Mouse (Mus musculus): Measurements from ENCODE around the gene 4930579F01Rik. TPM values are rescaled to one million over a fixed set of nuclear protein-coding genes. Genes with fewer than 3 reads are reported as not detected.

Gene 4930579F01Rik
- total and polyA plus RNA-seq, 2 experiments from 2014 or later, result 0.09 TPM; not detected in 1

DNA sequence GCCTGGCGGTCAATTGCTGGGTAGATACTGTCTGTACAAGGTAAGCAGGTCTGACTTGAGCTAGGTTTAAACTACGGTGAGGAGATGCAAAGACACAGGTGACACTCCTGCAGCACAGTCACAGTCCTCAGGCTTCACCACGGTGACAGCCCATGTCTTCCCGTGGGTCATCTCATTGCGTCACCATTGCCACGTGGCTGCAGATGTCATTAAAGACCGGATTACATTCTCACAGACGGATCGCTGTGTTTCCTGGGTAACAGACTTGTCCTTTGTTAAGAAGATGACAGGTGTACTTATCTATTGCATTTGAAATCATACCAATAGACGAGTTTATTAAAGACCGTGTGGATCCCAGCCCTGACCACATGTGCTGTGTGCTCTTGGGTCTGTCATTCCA is 27.5 kb upstream of the 4930579F01Rik start:
- DNase-seq (ENCODE audit: low spot score), result no peak
- no peaks in the 10 kb centered on the region for H3K36me3 ChIP-seq (ENCODE audit: insufficient read depth, low read length)
- H3K4me1 ChIP-seq (ENCODE audit: insufficient read depth, low read length), result no peaks in the 10 kb centered on the region
- H3K27me3 ChIP-seq (ENCODE audit: insufficient read depth, low read length), result no peaks in the 10 kb centered on the region
- no peak overlapping the region for H3K27ac ChIP-seq
- no peaks in the 10 kb centered on the region for H3K9me3 ChIP-seq (ENCODE audit: low read length)
- no peak overlapping the region for H3K4me2 ChIP-seq (ENCODE audit: low read depth, low read length)
- TF ChIP-seq CTCF (IDR thresholded peaks at IDR 0.05; ENCODE audit: low read depth), result no peak
- WGBS, result 64% methylated on average over 11 of the region's 11 CpGs
- H3K9ac ChIP-seq (replicated peaks; ENCODE audit: low read length), result no peak overlapping the region
- ATAC-seq, result peak; percentile 76
- H3K4me3 ChIP-seq (ENCODE audit: low read length), result no peak overlapping the region

DNA sequence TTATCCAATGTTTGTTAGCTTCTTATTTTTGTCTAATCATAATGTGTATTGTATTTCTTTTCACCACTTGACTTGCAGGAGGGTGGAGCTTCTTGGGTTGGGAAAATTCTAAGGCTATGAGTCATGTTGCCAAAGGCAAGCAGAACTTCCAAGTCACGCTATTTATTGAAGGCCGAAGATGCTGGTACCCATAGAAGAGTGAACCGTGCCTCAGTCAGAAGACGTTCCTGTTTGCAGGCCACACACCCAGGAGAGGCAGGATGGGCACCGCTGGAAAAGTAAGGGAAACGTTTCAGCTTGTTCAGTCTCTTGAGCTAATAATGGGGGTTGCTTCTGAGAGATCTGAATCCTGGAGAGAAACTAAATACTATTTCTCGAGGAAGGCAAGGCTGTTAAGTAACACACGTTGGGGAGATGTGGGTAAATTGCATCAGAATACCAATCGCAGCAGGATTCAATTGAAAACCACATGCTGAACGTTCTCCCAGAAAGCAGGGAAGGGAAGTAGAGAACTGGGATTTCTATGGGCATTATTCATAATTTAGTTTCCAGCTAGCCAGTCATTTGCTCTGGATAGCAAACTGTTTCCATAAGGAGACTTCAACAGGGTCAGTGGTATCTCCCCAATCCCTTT is 24.1 kb upstream of the 4930579F01Rik start, which contains the start of gene Adh7:
Adh7 (plus strand) TSS at position 130 of the 634 bp plus-strand sequence.
- Histone ChIP-seq H3K9ac (replicated peaks; ENCODE audit: low read length) (no peak within 1 kb of the TSS), H3K36me3 (ENCODE audit: insufficient read depth, low read length) (no peaks in the 10 kb centered on the region), H3K4me3 (ENCODE audit: low read length) (no peak within 1 kb of the TSS), H3K4me1 (ENCODE audit: insufficient read depth, low read length) (no peaks in the 10 kb centered on the region), H3K9me3 (ENCODE audit: low read length) (no peaks in the 10 kb centered on the region), H3K4me2 (ENCODE audit: low read depth, low read length) (no peak within 1 kb of the TSS), H3K27me3 (ENCODE audit: insufficient read depth, low read length) (no peaks in the 10 kb centered on the region), H3K27ac (no peak within 1 kb of the TSS)
- WGBS, result 77% methylated on average over 10 of the region's 10 CpGs
- TF ChIP-seq CTCF (IDR thresholded peaks at IDR 0.05; ENCODE audit: low read depth), result no peak
- ATAC-seq, result no peak
- DNase-seq (ENCODE audit: low spot score), result no peak

DNA sequence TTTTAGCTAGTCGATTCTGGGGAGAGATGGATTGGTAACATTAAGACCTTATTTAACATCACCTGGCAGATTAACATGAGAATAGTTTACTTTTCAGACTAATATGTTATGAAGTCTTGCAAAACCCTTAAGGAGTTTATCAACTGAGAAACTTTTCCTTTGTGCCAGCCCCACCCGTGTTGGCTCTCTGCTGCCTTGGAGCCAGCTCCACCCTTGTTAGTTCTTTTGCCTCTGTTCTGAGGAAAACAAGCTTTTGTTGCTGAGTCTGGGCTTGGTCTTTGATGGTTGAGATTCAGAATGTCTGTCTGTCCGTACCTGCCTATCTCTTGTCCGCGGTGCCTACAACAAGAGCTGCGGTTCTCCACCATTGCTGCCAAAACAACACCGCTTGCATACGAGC is 22.5 kb upstream of the 4930579F01Rik start:
- Histone ChIP-seq H3K27me3 (ENCODE audit: insufficient read depth, low read length) (no peaks in the 10 kb centered on the region), H3K4me3 (ENCODE audit: low read length) (no peak overlapping the region), H3K27ac (no peak overlapping the region), H3K9ac (replicated peaks; ENCODE audit: low read length) (no peak overlapping the region), H3K9me3 (ENCODE audit: low read length) (no peaks in the 10 kb centered on the region), H3K4me1 (ENCODE audit: insufficient read depth, low read length) (no peaks in the 10 kb centered on the region), H3K4me2 (ENCODE audit: low read depth, low read length) (no peak overlapping the region), H3K36me3 (ENCODE audit: insufficient read depth, low read length) (no peaks in the 10 kb centered on the region)
- TF ChIP-seq CTCF (IDR thresholded peaks at IDR 0.05; ENCODE audit: low read depth), result no peak
- 76% methylated on average over 8 of the region's 8 CpGs for WGBS
- no peak for ATAC-seq
- no peak for DNase-seq (ENCODE audit: low spot score)

DNA sequence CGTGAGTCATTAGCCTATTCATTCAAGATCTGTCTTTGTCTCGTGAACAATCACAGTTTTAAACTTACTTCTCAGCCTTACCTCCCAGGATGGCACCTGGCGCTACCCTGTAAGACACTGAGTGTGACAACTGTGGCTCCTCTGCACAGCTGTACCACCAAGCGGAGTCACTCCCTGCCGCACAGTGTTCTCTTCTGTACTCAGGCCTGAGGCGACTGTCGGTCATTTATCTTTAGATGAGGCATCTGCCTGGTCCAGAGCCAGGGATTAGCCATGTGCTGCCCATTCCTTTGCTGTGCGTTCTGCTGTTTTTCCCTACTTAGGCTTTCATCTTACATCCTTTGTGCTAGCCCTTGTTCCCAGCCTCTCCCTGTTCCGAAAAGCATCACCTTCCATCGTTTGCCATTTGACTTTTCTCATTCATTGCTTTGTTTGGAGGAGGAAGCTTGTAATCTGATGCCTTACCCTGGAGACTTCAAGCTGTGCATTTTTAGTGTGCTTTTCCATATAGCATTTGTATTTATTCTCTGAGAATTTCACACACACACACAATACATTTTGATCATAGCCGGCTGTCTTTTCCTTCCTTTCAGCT is 21.9 kb upstream of the 4930579F01Rik start:
- Histone ChIP-seq H3K9ac (replicated peaks; ENCODE audit: low read length) (no peak overlapping the region), H3K4me2 (ENCODE audit: low read depth, low read length) (no peak overlapping the region), H3K4me3 (ENCODE audit: low read length) (no peak overlapping the region), H3K9me3 (ENCODE audit: low read length) (no peaks in the 10 kb centered on the region), H3K36me3 (ENCODE audit: insufficient read depth, low read length) (no peaks in the 10 kb centered on the region), H3K27me3 (ENCODE audit: insufficient read depth, low read length) (no peaks in the 10 kb centered on the region), H3K27ac (no peak overlapping the region), H3K4me1 (ENCODE audit: insufficient read depth, low read length) (no peaks in the 10 kb centered on the region)
- peak; percentile 8 for DNase-seq (ENCODE audit: low spot score)
- WGBS, result 20% methylated on average over 11 of the region's 11 CpGs
- no peak for ATAC-seq
- TF ChIP-seq CTCF (IDR thresholded peaks at IDR 0.05; ENCODE audit: low read depth), result no peak

GRCm38 (mm10) chr3:138212431-138212951 is 18.9 kb upstream of the 4930579F01Rik start:
- Histone ChIP-seq H3K9ac (replicated peaks; ENCODE audit: low read length) (no peak overlapping the region), H3K9me3 (ENCODE audit: low read length) (no peaks in the 10 kb centered on the region), H3K4me1 (ENCODE audit: insufficient read depth, low read length) (no peaks in the 10 kb centered on the region), H3K4me2 (ENCODE audit: low read depth, low read length) (no peak overlapping the region), H3K27ac (no peak overlapping the region), H3K4me3 (ENCODE audit: low read length) (no peak overlapping the region), H3K27me3 (ENCODE audit: insufficient read depth, low read length) (no peaks in the 10 kb centered on the region), H3K36me3 (ENCODE audit: insufficient read depth, low read length) (no peaks in the 10 kb centered on the region)
- DNase-seq (ENCODE audit: low spot score) (no peak), ATAC-seq (no peak)
- no peak for TF ChIP-seq CTCF (IDR thresholded peaks at IDR 0.05; ENCODE audit: low read depth)
- 78% methylated on average over 4 of the region's 4 CpGs for WGBS

DNA sequence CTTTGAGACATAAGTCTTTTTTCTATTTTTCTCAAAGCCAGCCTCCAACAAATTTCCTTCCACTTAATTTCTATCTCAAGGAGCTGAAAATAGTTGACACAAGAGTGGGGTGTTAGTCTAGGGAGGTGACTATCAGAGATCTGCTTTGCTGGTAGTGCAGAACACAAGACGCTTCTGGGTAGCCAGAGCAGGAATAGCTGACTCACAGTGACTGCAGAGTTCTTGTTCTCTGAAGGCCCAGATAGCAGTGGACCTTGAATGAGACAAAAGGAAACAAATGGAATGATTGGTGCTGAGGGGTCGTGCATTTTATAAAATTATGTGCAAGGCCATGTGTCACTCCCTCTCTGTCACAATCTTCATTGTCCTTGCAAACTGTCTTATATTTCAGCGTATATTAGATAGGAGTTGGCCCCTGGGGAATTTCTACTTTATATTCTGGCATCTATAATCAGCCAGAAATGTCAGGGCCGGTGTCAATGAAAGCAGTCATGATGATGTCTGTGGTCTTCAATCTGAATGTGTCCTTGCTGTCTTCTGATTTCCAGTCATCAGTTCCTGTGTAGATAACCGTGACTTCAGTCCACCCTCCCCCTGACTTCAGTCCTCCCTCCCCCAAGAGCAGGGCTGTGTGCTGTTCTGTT is 16.9 kb upstream of the 4930579F01Rik start:
- H3K9ac ChIP-seq (replicated peaks; ENCODE audit: low read length), result no peak overlapping the region
- no peaks in the 10 kb centered on the region for H3K36me3 ChIP-seq (ENCODE audit: insufficient read depth, low read length)
- no peak overlapping the region for H3K4me3 ChIP-seq (ENCODE audit: low read length)
- 74% methylated on average over 5 of the region's 5 CpGs for WGBS
- DNase-seq (ENCODE audit: low spot score), result no peak
- H3K27me3 ChIP-seq (ENCODE audit: insufficient read depth, low read length), result no peaks in the 10 kb centered on the region
- H3K9me3 ChIP-seq (ENCODE audit: low read length), result no peaks in the 10 kb centered on the region
- no peak overlapping the region for H3K27ac ChIP-seq
- H3K4me1 ChIP-seq (ENCODE audit: insufficient read depth, low read length), result no peaks in the 10 kb centered on the region
- no peak for ATAC-seq
- no peak overlapping the region for H3K4me2 ChIP-seq (ENCODE audit: low read depth, low read length)
- no peak for TF ChIP-seq CTCF (IDR thresholded peaks at IDR 0.05; ENCODE audit: low read depth)

Data from hindbrain, postnatal 0 days (tissue).